Mouse (Mus musculus): ENCODE measurements at regions not wholly inside any gene's neighbourhood (a gene's known extent, or its start where the extent isn't known, plus 50 kb on each side); places are given as distances from the start of the nearest gene placed in this dataset.

DNA sequence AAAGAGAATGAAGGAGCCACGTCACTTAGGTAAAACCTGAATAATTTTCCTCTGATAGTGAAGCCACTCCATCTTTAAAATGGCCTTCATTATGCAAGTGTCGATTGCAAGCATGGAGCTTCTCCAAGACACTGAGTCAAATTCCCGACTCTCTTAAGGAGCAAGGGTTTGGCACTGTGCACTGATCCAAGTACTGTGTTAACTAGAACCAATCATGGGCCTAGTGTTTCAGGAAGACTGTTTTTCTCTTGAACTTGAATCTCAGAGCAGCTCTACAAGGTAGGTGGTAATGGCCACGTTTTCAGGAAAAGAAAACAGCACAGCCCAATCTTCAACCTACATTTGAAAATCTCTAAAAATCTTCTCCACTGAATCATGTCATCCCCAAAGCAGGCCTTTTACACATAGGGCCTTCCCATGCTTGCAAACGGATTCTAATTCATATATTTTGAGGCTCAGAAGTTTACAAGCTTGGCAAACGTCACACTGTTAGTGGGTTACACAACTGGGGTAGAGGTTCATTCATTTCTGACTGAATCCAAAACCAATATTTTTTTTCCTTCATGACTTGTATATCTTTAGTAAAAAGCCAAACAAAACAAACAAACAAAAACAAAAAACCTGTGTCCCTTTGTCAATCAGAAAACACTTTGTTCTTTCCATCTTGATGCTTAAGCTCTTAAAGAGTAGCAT, 342.2 kb upstream of the Zfp462 start:
- no peak for DNase-seq (ENCODE audit: low read depth, low spot score)

DNA sequence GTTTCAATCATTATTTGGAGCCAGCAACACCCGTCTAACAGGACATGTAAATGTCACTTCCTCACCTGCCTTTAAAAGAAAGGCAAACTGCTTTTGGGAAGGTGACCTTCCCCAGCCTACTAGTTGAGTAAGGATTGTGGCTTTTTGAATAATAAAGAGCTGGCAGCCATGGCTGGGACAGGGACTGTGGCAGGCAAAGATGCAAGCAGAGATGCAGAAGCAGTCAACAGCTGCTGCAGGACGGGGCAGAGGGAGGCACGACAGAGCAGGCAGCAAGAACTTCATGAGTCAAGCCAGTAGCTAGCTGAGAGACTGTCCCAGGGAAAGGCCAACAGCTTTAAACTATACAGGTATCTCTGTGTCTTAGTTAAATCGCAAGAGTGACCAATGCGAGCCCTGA, 334.7 kb upstream of the Zfp462 start:
- no peak for DNase-seq (ENCODE audit: low read depth, low spot score)

DNA sequence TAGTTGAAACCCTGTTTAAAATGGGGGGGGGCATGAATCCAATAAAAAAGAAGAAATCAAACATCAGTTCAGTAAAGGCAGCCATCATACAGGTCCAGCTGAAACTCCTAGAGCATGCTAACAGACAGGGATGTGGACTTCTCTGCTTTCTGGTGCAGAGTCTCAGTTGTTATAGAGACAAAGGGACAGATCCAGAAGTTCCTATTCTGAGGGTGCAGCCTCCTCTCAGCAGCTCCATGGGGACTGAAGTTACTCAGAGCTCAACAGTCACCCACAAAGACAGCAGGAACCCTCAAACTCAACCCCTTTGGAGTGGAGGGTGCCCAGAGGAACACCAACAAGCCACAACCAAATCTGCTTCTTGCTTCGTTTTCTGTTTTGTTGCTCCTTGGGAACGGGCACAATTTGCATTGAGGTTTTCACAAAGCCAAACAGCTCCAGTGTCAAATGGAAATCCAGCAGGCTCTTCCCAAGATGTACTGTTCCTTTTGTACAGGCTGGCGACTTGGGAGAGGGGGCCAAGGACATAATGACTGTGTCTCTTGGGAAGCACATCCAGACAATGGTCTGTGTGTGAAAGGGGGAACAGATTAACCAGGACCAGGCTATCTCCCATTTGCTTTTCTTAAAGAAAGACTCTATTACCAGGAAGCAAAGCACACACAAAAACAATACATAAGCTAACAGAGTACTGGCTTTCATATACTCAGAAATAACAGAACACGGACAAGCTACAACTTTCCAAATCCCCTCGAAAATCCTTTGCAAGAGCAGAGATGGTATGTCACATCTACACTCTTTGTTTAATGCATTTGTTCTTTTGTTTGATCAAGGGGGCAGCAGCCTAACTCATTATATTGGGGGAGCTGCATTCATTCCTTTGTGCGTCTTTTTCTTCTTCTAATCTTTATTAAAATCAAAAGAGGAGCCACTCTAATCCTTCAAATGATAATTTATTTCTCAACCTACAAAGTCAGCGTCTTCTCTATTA, 332.6 kb upstream of the Zfp462 start:
- DNase-seq (ENCODE audit: low read depth, low spot score): no peak

DNA sequence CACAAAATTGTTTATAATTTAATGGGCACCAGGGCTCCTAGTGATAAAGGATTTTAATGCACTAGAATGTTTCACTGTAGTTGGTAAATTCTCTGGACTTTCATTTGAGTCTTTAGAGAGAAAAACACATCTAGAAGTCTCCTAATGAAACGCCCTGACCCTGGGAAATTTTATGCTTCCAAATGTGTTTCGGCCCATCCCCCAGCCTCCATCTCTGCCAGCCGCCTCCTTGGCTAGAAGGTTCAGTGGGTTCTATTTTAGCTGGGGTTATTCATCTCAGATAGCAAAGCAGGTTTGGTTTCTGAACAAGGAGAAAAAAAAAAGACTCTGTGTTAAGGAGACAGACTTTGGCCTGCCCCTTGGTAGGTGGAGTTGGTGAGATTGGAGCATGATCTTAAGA, 331.8 kb upstream of the Zfp462 start:
- no peak for DNase-seq (ENCODE audit: low read depth, low spot score)

DNA sequence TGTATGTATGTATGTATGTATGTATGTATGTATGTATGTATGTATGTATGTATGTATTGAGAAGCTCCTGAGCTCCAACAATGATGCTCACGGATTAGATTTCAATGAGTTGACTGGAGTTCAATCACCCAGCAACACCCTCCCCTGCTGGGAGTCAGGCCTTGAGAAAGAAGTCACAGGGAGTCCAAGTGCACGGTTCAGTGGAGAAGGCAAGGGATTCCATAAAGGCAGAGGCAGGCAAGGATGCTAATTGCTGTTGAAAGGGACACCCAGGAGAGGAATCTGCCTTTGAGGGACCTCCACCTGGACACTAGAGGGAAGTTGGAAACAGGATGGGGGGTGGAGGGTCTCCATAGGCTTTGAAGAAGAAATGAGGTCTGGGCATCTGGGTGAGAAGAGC, 331.2 kb upstream of the Zfp462 start:
- no peak for DNase-seq (ENCODE audit: low read depth, low spot score)

DNA sequence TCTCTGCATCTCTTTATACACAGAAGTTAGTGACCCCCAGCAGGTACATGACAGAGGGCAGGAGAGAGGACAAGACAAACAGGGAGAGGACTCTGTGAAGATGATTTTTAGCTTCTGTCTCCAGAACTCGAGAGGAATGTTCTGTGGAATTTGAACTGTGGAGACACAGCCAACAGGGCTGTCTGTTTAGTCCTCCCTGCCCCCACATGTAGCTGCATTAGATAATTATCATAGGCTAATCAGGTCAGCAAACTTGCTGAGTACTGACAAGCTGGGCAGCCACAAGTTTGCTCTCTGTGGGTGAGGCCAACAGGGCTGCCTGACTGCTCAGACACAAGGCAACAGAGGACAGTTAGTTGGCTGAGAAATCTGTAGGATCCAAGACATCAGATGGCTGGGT, 329.0 kb upstream of the Zfp462 start:
- no peak for DNase-seq (ENCODE audit: low read depth, low spot score)

DNA sequence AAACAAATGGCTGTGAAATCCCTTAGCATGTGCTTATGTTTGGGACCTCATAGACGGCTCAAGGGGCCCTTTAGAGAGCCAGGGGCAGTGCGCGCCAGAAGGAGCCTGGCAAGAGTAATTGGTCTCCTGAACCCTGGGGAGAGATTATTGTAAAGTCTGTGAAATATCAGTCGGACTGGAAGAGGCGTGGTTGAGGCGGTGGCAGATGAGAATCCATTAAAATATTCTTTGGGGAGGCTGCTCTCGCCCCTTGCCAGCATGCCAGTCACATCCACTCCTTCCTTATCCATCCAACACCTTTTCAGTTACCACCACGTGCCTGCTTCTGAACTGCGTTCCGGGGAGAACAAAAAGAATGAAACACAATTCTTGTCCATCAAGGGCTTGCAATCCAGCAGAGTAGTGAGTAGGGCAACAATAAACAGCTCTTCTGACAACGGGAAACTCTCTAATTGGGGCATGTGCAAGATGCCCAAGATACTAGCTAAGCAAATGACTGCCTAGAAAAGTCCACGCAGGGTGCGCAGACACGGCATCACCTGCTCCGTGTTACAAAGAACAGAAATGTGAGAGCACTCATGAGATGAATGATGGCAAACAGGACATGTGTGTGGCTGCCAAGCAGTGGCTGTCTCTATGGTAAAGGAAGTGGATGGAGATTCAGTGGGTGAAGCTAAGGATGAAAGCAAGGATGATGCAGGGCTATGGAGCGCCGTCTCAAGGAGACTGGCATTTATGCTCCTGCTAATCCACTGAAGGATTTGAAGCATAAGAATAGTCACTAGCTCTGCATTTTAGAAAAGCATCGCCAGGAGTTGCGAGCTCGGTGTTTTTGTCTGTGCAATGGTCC, 320.6 kb upstream of the Zfp462 start:
- no peak for DNase-seq (ENCODE audit: low read depth, low spot score)

DNA sequence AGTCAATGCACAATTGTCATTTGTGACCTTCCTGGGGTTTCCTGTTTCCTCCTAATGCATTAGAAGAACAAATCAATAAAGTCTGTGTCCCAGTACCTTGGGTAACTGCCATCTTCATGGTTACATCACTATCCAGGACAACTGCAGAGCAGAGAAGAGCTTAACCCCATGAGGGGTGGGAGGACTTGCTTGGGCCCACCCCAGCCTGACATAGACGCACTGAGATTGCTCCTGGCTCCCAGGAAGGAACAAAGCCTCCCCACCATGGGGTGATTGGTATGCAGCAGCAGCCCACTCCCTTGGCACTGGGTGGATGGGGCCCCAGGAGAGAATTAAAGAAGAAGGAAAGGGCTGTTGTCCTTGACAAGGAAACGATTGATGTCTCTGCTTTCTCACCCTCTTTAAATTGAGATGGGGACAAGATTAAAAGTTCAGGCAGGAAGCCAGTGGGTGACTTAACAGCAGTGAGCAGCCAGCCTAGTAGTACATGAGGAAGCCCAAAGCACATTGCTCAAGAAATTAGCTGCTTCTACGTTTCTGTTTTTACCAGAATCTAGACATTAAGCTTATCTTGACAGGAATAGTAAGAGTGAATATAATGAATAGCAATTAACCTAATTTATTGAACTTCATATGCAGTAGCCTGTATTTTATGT, 307.7 kb upstream of the Zfp462 start:
- no peak for DNase-seq (ENCODE audit: low read depth, low spot score)

DNA sequence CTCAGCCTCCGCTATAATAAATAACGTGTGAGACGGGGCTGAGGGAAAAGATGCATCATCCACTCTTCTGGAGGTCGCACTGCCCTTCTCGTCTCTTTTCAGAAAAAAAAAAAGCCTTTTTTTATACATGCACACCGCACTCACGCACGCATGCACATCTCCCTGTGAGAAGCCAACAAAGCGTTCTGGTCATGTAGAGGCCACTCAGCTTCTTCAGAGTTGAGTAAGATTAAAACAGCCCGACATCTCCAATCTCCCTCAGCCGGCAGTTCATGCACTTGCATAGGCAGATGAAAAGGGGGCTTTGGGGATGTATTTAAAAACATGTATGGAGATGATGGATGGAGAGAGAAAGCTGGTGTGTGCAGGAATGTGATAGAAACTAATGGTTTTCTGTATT, 298.8 kb upstream of the Zfp462 start:
- DNase-seq (ENCODE audit: low read depth, low spot score): no peak

DNA sequence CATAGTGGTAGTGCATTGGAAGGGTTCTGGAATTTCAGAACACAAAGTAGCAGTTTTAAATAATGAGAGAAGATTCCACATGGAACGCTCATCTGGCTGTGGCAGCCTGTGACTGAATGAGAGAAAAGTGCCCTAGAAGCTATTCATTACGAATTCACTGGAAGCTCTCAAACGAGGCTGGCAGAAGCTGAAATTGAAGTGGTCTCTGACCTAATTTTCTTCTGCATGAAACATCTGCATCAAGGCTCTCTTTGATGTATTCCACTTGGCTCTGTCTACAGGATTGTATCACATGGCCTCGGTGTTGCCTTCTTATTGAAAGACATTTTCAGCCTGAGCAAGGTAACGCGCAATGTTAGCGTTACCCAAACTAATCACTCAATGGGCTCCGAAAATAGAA, 298.4 kb upstream of the Zfp462 start:
- no peak for DNase-seq (ENCODE audit: low read depth, low spot score)

DNA sequence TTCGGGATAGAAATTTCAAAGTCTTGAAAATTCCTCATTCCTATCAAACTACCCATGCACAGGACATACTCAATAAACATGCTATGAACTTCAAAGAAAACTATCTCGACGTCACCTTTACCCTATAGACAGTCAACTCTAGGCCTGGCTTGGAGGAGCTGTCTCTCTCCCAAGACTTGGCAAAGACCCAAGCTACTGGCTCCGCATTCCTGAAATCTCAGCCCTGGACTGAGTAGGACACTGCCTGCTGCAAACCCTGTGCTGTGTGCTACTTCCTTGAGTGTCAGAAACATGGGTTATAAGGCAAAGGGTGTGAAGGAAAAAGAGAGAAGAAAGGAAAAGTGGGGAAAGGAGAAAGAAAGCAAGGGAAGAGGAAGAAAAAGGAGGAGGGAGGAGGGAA, 296.6 kb upstream of the Zfp462 start:
- no peak for DNase-seq (ENCODE audit: low read depth, low spot score)

DNA sequence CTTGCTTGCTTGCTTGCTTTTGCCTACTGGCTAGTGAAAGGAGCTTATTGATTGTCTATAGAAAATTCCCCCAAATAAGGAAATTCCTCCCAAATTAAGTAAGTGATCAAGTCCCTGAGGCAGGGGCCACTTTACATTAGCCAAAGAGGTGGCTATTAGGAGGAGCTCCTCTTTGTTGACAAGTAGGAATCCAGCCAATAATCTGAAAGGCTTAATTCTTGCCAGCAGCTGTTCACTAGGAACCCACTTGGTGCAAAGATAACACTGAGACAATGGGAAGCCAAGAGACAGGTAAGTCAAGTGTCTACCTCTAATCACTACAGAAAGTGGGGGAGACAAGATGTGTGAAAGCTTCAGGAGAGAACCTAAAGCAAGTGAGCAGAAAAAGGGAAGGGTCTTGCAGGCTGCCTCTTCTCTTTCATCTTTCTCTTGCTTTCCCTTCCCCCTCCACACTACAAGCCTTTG, 293.2 kb upstream of the Zfp462 start:
- no peak for DNase-seq (ENCODE audit: low read depth, low spot score)

DNA sequence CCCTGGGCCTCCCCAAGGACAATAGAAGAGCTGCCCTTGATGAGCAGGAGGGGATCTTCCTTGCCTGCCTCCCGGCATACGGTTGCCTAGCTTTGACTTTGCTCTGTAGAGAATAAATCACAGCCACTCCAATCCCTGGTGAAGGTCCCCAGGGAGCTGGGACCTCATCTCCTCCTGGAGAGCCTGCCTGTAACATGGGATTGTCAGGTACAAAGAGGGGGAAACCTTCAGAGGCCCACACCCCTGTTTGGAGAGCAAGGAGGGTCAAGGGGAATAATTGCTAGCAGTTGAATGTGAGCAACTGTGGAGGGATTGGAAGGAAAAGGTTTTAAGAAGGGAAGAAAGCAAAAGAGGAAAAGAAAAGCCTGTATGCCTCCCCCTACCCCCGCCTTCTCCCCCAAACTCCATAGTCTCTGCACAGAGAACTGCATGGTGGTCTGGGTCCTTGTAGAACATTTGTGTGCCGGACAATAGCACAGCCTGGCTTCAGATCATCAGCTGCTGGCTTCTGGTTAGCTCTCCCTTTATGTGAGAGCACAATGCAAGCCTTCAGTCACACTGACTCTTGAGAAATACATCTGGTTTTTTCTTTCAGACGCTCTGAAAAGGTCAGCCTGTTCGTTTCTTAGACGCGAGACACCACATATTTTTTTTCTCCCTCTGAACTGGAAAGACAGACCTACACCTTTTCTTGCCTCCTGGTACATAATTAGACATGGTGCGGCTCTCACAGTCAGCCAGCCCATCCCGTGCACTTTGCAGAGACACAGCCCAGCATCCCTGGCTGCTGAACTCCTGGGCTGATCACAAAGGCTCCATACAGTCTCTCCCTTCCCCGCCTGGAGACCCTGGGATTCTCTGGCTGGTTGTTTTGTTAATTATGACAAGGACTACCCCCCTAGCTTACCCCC, 292.5 kb upstream of the Zfp462 start:
- DNase-seq (ENCODE audit: low read depth, low spot score): peak; percentile 32

DNA sequence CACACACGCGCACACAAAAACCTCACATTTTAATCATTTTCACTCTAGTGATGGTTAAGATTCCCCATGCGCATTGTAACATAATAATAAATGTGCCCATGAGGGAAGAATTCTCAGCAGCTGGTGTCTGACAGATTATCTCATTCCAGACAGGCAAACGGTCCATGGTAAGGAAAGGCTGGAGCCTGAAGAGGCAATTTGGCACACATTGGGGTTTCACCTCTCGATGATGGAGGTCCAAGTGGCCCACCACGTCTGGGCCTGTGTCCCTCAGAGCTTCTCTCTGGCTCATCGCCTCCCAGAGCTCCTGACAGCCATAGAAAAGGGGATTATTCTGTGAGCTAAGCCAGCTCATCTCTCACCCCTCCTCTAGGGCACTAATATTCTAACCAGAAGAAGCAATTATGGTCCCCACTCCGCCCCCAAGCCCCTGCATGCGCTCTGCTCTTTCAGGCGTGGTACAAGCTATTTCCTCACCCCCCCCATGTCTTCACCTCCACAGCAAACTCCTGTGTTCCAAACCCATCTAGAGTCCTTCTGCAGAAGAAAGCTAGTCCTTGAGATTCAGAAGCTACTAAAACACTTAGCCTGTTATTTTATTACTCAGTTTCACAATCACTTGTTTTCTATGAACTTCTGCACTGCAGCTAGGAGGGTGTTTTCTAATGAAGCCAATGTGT, 291.6 kb upstream of the Zfp462 start:
- no peak for DNase-seq (ENCODE audit: low read depth, low spot score)
